Mouse (Mus musculus): ENCODE results near the gene Asb7.

DNA sequence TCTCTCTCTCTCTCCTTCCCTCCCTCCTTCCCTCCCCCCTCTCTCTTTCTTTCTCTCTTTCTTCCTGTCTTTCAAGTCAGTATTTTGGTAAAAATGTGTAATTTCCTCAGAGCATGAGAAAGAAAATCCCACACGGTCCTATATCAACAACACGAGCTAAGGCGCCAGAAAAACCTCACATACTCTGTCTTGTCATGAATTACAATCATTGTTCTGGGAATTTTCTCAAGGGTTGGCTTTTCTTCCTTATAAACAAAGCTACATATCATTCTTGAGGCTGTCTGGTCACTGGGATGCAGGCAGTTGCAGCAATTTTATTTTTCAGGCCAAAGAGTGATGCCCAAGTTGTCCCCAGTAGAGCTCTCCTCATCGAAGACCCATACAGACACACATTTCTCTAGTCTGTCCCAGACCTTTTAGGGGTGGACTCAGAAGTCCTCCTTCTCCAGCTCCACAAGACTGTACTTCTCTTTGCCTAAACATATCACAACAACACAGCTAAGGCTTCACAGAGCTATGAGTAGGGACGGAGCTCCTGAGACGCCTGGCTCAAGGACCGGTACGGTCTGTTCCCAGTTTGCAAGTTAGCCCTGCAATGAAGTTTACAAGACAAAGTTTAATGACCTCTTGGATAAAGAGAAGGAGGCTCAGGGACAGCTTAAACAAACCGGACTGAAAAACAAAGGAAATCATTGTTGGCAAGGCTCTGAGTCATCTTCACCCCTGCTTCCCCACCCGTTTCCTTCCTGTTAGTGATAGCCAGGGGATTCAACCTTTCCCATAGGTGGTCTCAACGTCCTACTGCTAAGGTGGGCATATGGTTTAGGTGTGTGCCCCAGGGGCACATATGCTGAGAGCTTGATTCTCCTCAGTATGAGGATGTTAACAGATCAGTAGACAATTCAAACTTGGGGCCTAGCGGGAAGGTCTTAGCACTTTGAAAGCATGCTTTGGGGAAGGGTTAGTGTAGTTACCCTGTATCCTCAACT lies 88.5 kb downstream of the Asb7 start:
- no peak for TF ChIP-seq CTCF (IDR thresholded peaks at IDR 0.05)
- TF ChIP-seq POLR2A (IDR thresholded peaks at IDR 0.05; ENCODE audit: insufficient read depth, low read depth, low read length), result no peak
- TF ChIP-seq EP300 (IDR thresholded peaks at IDR 0.05; ENCODE audit: insufficient read depth, low read depth, low read length), result no peak
